Mouse (Mus musculus): Measurements from ENCODE around the gene Aldh8a1. TPM values are rescaled to one million over a fixed set of nuclear protein-coding genes. Genes with fewer than 3 reads are reported as not detected.

Gene Aldh8a1
- polyA plus RNA-seq (2012; rRNA removed) = 7.8 and 11.6 TPM in 2 replicates
- polyA plus RNA-seq (2014; fragmentation: Nextera tagmentation; extraction: Ambion mirVana) = 21.5 and 23.2 TPM in 2 replicates

DNA sequence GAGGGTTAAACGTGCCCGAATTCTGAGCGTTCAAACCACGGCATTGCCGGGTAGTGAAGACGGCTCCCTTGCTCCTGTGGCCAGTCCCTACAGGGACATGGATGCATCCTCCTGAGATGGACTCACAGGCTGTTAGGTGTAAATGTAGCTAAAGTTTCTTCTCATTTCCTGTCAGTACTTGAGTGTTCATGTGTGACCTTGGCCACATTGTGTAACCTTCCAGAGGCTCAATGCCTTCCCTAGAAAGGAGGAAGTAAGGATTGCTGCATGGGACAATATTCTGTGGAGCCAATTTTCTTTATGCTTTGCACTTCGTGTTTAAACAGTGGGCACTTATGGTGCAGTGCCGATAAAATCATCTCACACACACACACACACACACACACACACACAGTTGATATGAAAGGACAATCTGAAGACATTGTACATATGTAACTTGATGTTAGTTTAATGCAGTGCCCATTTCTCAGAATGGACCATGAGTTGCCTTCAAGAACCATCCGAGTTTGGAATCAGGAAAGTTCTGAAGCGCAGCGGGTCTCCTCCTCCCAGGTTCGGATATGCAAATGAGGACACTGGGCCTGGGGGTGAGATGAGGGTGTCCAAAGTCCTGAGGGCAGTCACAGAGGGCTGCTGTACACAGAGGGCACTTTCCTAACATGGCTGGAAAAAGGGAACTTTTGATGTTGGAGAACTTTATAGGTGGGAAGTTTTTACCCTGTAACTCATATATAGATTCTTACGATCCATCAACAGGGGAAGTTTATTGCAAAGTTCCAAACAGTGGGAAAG lies at the start of gene Aldh8a1:
TSS of gene Aldh8a1 (plus strand) at position 610 of the 792 bp plus-strand sequence.
- DNase-seq (ENCODE audit: low read depth in 3 of 3, low spot score in 3 of 3) (no peak), ATAC-seq (ENCODE audit: insufficient read depth) (no peak)
- Histone ChIP-seq H3K4me2 (ENCODE audit: low read depth) (peak within 1 kb of the TSS; percentile 16), H3K4me3 (ENCODE audit: insufficient read depth in 1 of 2, low read depth in 2 of 2, low read length in 2 of 2) (peak within 1 kb of the TSS in 1 of 2 experiments; percentile 16; a peak in 1 of 4 replicates), H3K9me3 (ENCODE audit: control insufficient read depth, low read length) (no peaks in the 10 kb centered on the region), H3K9ac (replicated peaks) (peak within 1 kb of the TSS; percentile 18; the same call in 1 of the 2 replicates), H3K27me3 (ENCODE audit: control insufficient read depth, insufficient read depth, low read length) (no peaks in the 10 kb centered on the region), H3K36me3 (replicated peaks; ENCODE audit: control insufficient read depth, insufficient read depth, low read depth) (no peaks in the 10 kb centered on the region), H3K27ac (no peak within 1 kb of the TSS), H3K4me1 (replicated peaks; ENCODE audit: control insufficient read depth in 2 of 2, insufficient read depth in 2 of 2, low read length in 1 of 2) (peaks cover 0 to 7% of the 10 kb centered on the region in 2 experiments; a peak in 3 of 4 replicates)
- WGBS (ENCODE audit: insufficient replicate concordance) = 77% methylated on average over 13 of the region's 13 CpGs
- TF ChIP-seq EP300 (IDR thresholded peaks at IDR 0.05; ENCODE audit: low read depth) (no peak), CTCF (IDR thresholded peaks at IDR 0.05; ENCODE audit: low read depth) (no peak)

GRCm38 (mm10) chr10:21327605-21328135 lies 49.4 kb upstream of the Aldh8a1 start:
- TF ChIP-seq EP300 (IDR thresholded peaks at IDR 0.05; ENCODE audit: low read depth) = no peak
- no peak for TF ChIP-seq CTCF (IDR thresholded peaks at IDR 0.05; ENCODE audit: low read depth)
- ATAC-seq (ENCODE audit: insufficient read depth) (no peak), DNase-seq (ENCODE audit: low read depth in 3 of 3, low spot score in 3 of 3) (no peak)
- Histone ChIP-seq H3K4me2 (ENCODE audit: low read depth) (no peak overlapping the region), H3K36me3 (replicated peaks; ENCODE audit: control insufficient read depth, insufficient read depth, low read depth) (no peaks in the 10 kb centered on the region; the same call in 1 of the 2 replicates), H3K4me1 (replicated peaks; ENCODE audit: control insufficient read depth in 2 of 2, insufficient read depth in 2 of 2, low read length in 1 of 2) (no peaks in the 10 kb centered on the region), H3K9me3 (ENCODE audit: control insufficient read depth, low read length) (no peaks in the 10 kb centered on the region), H3K27ac (no peak overlapping the region), H3K27me3 (ENCODE audit: control insufficient read depth, insufficient read depth, low read length) (no peaks in the 10 kb centered on the region), H3K9ac (replicated peaks) (no peak overlapping the region), H3K4me3 (ENCODE audit: insufficient read depth in 1 of 2, low read depth in 2 of 2, low read length in 2 of 2) (no peak overlapping the region)
- WGBS (ENCODE audit: insufficient replicate concordance) = 81% methylated on average over 7 of the region's 7 CpGs

DNA sequence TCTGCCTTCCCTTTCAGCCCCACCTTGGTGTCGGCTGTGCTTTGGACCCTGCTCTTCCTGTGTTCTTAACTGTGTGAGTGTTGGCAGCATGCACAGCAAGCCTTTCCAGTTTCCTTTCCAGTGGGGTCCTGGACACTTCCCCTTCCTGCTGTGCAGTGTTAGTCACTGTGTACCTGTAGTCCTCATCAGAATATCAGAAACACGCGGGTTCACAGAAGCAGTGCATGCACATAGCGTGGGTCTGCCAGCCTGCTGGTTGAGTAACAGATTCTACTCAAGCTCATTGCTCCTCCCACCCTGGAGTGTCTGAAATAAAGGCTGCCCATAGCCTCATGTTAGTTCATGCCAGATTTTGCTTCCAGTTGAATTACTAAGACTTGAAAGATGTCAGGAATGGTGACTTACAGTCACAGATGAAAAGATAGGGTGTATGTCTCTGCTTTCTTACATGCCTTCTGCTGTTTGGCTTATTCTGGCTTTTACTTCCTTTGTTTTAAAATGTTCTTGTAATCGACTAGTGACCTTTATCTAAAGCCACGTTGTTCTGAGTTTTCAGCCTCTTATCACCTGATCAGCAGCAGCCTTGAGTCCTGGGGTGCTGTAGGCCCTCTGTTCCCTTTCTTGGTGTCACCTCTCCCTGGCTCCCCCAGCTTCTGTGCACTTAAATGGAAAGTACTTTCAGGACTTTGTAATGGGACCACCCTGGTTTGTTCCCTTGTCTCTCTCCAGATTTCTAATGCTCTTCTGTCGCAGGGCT lies 42.6 kb upstream of the Aldh8a1 start:
- Histone ChIP-seq H3K9ac (replicated peaks) (no peak overlapping the region), H3K4me3 (ENCODE audit: insufficient read depth in 1 of 2, low read depth in 2 of 2, low read length in 2 of 2) (no peak overlapping the region), H3K4me1 (replicated peaks; ENCODE audit: control insufficient read depth in 2 of 2, insufficient read depth in 2 of 2, low read length in 1 of 2) (peaks cover 0 to 3% of the 10 kb centered on the region in 2 experiments; a peak in 1 of 4 replicates), H3K36me3 (replicated peaks; ENCODE audit: control insufficient read depth, insufficient read depth, low read depth) (peaks cover 20% of the 10 kb centered on the region), H3K4me2 (ENCODE audit: low read depth) (no peak overlapping the region), H3K9me3 (ENCODE audit: control insufficient read depth, low read length) (peaks cover 2% of the 10 kb centered on the region; the same call in 1 of the 2 replicates), H3K27me3 (ENCODE audit: control insufficient read depth, insufficient read depth, low read length) (no peaks in the 10 kb centered on the region), H3K27ac (no peak overlapping the region)
- no peak for TF ChIP-seq EP300 (IDR thresholded peaks at IDR 0.05; ENCODE audit: low read depth)
- no peak for TF ChIP-seq CTCF (IDR thresholded peaks at IDR 0.05; ENCODE audit: low read depth)
- DNase-seq (ENCODE audit: low read depth in 3 of 3, low spot score in 3 of 3) (no peak), ATAC-seq (ENCODE audit: insufficient read depth) (no peak)
- WGBS (ENCODE audit: insufficient replicate concordance) = 47% methylated on average over 7 of the region's 7 CpGs

DNA sequence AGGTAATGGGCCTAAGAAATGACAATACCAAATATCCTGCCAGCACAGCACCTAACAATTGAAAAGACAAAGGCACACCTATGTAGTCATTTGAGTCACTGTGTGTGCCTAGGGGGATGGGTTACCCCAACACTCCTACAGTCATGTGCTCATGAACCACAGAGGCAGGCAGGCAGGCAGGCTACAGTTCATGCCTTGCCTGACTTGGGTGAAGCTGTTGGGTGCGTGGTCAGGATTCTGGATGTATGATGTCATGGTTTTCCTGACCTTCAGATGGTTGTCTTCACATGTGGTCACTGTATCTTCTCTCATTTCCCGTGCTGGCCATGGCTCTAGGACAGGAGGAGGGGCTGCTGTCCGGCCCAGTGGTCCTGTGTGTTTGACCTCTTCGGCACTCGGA lies 41.6 kb upstream of the Aldh8a1 start:
- Histone ChIP-seq H3K27me3 (ENCODE audit: control insufficient read depth, insufficient read depth, low read length) (no peaks in the 10 kb centered on the region), H3K9me3 (ENCODE audit: control insufficient read depth, low read length) (peaks cover 2% of the 10 kb centered on the region; the same call in 1 of the 2 replicates), H3K4me2 (ENCODE audit: low read depth) (no peak overlapping the region), H3K36me3 (replicated peaks; ENCODE audit: control insufficient read depth, insufficient read depth, low read depth) (peaks cover 22% of the 10 kb centered on the region), H3K27ac (no peak overlapping the region), H3K4me1 (replicated peaks; ENCODE audit: control insufficient read depth in 2 of 2, insufficient read depth in 2 of 2, low read length in 1 of 2) (peaks cover 0 to 3% of the 10 kb centered on the region in 2 experiments; a peak in 1 of 4 replicates), H3K4me3 (ENCODE audit: insufficient read depth in 1 of 2, low read depth in 2 of 2, low read length in 2 of 2) (no peak overlapping the region), H3K9ac (replicated peaks) (no peak overlapping the region)
- no peak for ATAC-seq (ENCODE audit: insufficient read depth)
- WGBS (ENCODE audit: insufficient replicate concordance) = 85% methylated on average over 5 of the region's 5 CpGs
- TF ChIP-seq CTCF (IDR thresholded peaks at IDR 0.05; ENCODE audit: low read depth) (no peak), EP300 (IDR thresholded peaks at IDR 0.05; ENCODE audit: low read depth) (no peak)
- DNase-seq (ENCODE audit: low read depth in 3 of 3, low spot score in 3 of 3) = no peak
